Mouse (Mus musculus) hematopoietic stem cell, adult 5-6 weeks (primary cell): ENCODE measurements around the gene Fam8a1. TPM values are rescaled to one million over a fixed set of nuclear protein-coding genes. Genes with fewer than 3 reads are reported as not detected.
A peak's percentile ranks its signal among the peaks of the same experiment; 100 is the strongest.

ENCODE experiments used
- ATAC-seq, 2 experiments: fragments of 125-278 bp in 1 of 2; replicated peaks in 1 of 2; 2 replicates each; pipeline ENCODE4 v1.8.0; 2016 to 2017; ENCODE audit warnings: inconsistent platforms in 2 of 2, mild to moderate bottlenecking in 2 of 2, moderate number of reproducible peaks in 2 of 2, low read depth in 1 of 2, moderate TSS enrichment in 1 of 2; ENCODE audit not compliant: low FRiP score in 2 of 2, poor library complexity in 2 of 2, severe bottlenecking in 2 of 2, insufficient read depth in 1 of 2, low TSS enrichment in 1 of 2
- total RNA-seq: library from RNA; stranded (forward); fragments of 172-1452, 232-1000 nt; gene quantifications from 2 replicates; pipeline ENCODE4 v1.2.3, GENCODE M21; 2017

Gene Fam8a1
- total RNA-seq, 1 experiment from 2014 or later, result 15.9 TPM

DNA sequence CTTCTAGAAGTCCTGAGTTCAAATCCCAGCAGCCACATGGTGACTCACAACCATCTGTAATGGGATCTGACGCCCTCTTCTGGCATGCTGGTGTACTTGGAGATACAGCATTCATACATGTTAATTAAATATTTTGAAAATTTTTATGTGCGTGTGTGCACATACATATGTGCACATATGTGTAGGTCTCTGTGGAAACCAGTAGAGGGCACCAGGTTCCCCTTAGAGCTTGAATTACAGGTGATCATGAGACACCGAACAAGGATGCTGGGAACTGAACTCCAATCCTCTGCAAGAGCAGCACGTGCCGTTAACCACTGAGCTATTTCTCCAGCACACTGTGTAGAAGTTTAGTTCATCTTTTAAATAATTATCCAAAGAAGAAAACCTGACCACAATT lies 10.1 kb upstream of the Fam8a1 start:
- no peak for ATAC-seq

DNA sequence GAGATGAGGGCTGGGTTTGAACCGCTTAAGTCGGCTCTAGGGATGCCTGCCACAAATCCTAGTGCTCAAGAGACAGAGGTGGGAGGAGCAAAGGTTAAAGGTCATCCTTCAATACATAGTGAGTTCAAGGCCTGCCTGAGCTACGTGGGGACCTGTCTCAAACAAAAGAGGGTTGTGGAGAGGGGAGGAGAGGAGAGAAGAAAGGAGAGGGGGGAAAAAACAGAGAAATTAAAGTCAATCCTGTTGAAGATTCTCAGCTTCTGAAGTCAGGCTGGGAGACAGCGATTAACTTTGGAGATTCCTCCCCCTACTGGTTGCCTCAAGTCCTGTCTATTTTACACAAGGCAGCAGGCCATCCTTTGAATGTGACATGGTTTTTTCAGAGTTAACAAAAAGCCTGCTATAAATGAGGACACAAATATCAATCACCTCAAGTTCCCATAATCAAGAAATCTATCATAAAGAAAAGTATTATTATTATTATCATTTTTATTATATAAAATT lies 5.8 kb upstream of the Fam8a1 start:
- peak; percentile 62 to 75; a peak in 3 of 4 replicates for ATAC-seq

DNA sequence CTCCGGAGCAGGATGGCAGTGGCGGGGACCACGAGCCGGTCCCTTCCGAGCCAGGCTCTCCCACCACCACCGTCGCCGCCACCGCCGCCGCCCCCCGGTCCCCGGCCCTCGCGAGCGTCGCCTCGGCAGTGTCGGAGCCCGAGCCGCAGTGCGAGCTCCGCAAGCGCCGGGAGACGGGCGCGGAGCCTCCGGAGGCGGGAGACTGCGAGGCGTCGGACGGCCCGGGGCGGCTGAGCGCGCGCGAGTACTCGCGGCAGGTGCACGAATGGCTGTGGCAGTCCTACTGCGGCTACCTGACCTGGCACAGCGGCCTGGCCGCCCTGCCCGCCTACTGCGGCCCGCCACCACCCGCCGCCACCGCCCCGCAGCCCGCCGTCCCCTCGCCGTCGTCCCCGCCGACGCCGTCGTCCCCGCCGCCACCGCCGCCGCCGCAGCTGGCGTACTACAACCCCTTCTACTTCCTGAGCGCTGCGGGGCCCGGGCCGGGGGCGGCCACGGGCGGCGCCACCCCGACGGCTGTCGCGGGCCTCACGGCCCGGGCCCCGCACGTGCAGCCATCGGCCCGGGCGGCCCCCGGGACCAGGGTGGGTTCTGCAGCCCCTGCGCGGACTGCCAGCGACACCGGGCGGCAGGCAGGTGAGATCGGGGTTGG lies 424 bp downstream of the Fam8a1 start:
- ATAC-seq, result no peak

DNA sequence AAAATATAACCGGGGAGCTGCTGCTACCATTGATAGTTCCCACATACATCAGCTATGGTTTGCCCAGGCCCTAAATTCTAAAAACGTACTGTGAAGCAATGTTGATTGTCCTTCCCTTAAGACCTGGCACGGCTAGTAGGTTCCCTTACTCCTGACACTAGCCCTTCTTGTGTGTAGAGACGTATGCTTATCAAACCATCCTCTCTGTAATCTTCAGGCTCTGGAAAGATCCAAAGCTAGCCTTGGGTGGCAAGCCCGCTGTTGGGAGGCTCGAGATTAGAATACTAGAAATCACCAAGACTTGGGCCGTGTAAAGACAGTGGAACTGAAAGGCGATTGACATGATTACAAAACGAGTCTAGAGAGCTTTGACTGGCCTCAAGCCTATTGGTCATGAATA lies 1.2 kb downstream of the Fam8a1 start:
- no peak for ATAC-seq

DNA sequence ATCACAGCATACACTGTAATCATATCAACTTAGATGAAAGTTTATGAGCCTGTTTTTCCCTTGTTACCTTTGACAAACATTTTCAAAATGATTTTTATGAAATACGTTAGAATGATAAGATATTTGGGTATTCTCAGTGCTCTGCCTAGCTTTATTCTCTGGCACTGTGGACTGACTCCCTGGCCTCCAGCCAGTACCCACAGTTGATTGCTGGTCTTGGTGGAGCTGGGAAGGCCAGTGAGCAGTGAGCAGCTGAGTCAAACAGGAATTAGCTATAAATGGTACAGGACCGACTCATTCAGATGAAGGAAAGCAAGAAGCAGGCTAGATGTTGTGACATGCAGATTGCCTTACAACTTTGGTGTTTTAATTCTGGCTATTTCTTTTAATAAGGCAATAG lies 5.3 kb downstream of the Fam8a1 start:
- ATAC-seq, result no peak

DNA sequence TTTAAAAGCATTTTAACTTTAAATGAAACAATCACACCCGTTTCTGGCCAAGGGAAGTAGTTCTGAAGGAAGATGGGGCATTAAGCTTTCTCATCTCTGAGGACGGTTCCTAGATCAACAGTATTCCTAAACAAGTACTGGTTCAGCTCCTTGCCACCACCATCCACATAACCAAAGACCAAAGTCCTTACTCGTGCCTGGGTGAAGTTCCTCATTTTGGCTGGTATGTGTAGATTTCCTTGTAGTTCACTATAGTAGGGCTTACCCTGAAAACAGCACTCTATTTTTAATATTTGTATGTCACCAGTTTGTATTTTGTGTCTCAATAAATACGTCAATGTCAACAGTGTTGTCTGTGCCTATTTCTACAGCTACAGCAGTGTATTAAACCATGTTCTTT lies 8.4 kb downstream of the Fam8a1 start:
- no peak for ATAC-seq

DNA sequence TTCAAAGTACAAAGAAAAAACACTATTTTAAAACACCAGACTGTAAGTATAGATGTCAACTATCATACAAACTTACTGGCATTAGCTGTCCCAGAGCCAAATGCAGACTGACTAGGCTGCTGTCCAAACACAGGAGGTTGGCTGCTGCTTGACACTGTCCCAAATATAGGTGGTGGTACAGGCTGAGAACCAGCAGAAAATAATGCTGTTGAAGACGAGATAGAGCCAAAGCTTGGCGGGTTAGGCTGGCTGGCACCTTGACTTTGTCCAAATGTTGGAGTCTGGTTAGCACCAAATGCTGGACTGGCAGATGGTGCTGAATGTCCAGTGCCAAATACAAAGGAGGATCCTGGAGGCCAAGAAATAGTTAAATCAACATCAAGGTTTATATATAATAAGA lies 13.6 kb downstream of the Fam8a1 start:
- no peak for ATAC-seq

DNA sequence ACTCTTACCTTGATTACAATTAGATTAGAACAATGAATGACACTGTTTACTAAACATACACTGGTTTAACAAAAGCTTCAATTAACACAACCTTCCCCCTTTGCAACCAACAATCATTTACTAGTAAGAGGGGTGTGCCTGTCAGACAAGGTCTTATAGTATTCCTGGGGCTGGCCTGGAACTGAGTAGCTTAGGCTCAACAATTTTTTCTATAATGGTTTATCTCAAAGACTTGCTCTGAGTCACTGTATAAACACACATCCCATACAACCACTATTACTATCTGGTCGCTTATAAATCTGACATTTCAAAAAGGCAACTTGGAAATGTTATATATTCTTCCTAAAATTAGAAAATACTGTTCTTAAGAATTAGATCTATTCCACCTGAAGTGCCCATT lies 14.0 kb downstream of the Fam8a1 start:
- no peak for ATAC-seq

DNA sequence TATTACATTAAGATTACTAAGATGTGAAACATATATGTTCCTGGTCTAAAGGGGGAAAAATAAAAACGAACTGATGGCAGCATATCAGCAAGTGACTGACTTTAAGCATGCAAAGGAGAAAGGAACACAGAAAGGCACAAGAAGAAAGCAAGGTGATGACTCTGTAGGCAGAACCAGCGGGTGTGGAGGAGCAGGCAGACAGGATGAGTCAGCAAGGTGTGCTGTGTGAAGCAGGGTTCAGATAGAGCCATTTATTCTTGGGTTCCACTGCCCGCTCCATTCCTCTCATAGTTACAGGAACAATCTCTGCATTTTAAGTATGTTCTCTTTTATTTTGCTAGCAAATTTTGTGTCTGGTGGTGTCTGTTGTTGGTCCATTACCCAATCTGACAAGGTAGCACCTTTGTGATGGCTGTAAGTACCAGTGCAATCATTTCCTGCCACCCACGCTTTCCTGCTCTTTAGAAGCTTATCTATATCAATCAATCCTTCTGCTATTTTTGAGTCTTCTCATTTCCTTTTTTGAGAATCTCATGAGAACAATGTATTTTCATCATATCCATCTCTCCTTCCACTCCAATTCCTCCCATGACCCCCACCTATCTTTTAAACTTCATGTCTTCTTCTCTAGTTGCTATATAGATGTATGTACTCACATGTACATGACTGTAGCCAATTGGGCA lies 21.4 kb downstream of the Fam8a1 start:
- ATAC-seq, result no peak

DNA sequence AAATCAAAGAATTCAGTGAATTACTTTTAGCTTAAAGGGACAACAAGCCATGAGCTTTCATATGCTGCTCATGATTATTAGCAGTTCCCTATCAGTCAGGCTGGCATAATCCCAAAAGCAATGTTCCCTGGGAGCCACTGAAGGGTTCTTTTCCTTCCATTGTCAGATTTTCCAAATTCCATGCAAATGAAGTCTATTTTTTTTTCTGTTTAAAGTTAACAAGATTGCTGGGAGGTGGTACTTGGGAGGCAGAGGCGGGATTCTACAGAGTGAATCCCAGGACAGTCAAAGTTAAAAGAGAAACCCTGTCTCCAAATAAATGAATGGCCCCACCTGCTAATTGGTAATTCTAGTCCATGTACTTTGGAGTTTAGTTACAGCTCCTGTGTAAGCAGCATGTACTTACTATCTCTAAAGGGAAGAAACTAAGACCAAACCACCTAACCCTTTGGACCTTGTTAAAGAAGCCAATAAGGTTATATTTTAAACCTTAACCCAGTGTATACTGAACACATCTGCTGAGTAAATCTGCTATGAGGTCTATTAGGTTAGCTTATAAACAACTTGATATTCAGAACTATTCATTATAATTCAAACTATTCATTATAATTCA lies 26.1 kb downstream of the Fam8a1 start:
- no peak for ATAC-seq

DNA sequence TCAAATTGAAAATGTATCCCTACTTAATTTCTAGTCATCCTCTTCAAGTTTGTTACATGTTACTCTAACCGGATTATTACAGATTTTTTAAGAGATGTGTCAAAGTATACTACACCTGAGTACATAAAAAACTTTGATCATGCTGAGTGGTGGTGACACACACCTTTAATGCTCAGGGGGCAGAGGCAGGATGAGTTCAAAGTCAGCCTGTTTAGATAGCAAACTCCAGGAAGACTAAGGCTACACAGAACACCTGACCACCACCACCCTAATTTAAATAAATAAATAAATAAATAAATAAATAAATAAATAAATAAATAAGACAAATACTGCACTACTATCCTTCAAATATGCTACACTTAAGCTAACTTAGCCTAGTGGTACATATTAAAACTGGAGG lies 26.6 kb downstream of the Fam8a1 start:
- ATAC-seq, result no peak

DNA sequence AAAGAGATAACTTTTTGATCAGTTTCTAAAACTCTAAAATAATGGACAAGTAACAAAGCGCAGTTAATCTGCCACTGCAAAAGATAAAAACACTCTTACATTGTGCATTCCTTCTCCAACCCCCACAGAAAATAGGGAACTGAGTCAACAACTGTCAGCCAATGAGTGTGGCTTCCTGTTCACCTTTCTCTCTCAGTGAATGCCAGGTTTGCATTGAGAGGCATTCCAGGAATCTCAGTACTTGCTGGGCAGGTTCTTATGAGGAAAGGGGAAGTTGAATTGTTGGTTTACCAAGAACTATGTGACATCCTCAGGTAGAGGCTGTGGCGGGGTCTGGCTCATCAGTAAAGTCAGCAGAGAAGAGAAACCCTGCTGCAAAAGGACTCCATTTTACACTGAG lies 27.5 kb downstream of the Fam8a1 start:
- ATAC-seq, result no peak; a peak in 2 of 4 replicates

DNA sequence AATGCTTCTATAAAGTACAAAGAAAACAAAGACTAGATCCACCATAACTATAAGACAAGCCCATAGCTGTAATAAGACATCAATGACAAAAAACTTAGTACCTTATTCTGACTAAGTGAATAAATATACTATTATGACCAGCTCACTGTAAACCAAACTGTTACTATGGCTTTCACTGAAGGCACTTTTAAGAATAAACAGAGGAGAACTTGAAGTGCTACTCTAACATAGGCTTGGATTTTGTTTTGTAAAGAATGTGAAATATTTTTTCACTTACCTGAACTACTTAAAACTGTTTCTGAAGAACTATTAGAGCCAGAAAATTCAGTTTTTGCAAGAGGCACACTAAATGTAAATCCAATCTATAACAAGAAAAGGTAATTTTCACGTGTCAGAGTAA lies 30.1 kb downstream of the Fam8a1 start:
- ATAC-seq, result no peak

DNA sequence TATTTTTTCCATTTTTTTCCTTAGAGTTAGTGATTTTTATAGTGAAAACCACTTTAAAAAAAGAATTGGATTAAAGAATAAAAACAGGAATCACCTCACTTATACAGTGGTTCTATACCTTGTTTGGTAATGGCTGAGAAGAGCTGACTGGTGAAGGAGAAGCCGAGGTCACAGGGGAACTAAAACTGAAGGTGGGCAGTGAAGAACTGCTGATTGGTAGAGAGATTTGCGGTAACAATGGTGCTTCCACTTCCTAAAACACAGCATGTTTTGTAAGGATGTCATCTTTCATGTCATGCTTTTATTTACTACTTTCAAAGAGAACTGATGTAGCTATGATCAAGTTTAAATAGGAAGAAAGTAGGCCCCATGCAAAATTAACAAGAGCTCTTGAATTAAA lies 32.2 kb downstream of the Fam8a1 start:
- ATAC-seq, result no peak

DNA sequence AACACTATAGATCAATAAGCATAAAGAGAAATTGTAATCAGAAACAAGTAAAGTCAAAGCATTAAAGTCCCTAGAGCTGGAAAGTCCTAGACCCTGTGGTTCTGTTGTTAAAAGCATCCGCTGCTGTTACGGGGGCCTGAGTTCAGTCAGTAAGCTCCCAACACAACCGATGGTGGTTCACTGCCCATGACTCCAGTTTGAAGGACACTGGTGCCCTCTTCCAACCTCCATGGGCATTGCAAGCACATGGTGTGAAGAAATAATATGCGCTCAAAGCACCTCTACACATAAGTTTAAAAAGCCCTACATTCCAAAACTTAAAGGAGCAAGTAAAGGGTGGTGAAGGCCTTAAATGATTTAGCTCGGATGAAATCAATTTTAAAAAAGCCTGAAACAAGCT lies 33.8 kb downstream of the Fam8a1 start:
- no peak; a peak in 1 of 4 replicates for ATAC-seq

DNA sequence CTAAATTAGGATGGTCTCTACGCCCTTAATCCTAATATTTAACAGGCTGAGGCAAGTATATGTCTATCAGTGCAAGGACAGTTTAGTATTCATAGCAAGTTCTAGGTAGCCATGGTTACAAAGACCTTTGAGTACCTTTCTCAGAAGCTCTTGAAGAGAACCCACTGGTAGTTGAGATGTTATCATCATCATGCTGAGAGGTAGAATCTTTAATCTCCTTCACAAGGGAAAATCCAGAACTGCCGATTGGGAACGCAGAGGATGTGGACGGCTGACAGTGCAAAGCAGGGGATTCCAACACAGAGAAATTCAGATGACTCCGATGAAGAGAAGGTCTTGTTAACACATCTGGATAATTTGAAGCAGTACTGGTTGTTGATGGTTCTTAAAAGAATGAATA lies 44.2 kb downstream of the Fam8a1 start:
- no peak for ATAC-seq

DNA sequence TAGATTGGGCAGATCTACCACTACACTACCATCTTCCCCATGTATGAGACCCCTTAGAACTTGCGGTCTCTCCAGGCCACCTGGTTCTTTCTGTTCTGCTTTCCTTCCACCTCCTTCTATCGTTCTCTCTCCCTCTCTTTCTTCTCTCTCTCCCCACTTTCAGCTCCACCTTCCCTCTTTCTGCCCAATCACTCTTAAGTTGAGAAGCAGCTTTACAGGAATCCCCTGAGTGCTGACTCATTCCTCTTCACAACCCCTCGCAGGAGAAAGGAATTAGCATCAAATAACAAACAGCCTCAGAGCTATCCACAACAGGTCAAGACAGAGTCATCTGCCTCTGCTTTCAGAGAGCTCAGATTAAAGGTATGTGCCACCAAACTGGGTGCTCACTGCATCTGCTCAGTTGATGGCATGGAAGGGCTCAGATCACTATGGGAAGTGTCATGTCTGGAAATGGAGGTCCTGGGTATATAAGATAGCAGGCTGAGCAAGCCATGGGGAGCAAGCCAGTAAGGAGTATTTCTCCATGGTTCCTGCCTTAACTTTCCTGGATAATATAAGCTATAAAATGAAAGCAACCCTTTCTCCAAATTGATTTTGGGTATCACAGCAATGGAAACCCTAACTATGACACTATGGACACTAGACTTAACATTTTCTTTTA lies 46.8 kb downstream of the Fam8a1 start:
- no peak for ATAC-seq

DNA sequence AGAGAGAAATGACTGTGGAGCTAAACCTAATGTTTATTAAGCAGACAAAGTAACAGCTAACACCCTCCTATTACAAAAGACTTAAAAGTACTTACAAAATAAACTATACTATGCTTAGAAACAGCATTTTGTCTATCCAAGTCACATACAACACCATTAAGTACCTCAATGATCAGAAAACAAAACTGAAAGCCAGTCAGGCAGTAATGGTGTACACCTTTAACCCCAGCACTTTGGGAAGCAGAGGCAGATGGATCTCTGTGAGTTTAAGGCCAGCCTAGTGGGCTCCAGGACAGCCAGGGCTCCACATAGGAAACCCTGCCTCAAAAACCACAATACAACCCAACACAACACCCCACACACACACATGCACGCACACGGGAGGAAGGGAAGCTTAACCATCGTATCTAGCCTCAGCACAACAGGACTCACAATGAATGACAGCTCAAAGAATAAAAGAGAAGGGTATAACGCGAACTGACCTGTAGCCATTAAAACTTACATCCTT lies 49.6 kb downstream of the Fam8a1 start:
- ATAC-seq, result no peak
